Mouse (Mus musculus) stomach, postnatal 0 days (tissue): ENCODE data around the gene Acadl.

Source experiments
- CTCF ChIP-seq: IDR thresholded peaks from 2 replicates; pipeline ENCODE4 v1.5.1; 2016; ENCODE audit warnings: antibody characterized with exemption, low read depth, mild to moderate bottlenecking, moderate library complexity
- EP300 ChIP-seq: optimal IDR thresholded peaks from 2 replicates; pipeline ENCODE3; 2016; ENCODE audit warnings: antibody characterized with exemption

DNA sequence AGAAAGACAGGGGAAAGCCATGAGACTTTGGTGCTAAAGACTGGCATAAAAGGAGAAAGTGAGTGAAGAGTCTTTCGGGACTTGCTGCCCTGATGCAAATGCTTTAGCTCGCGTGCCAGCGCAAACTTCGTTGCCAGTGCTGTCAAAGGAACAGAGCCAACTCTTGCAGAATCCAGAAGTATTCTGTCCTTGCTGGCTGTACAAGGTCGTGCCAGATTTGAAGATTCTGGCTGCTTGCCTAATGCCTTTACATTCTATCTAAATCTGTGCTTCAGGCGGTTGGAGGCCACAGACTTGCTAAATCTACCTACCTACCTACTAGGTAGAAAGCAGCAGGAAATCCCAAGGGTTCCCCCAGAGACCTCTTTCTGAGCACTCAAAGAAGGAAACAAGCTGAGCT, 8.5 kb upstream of the Acadl start:
- TF ChIP-seq CTCF = no peak
- TF ChIP-seq EP300 = no peak
